Mouse (Mus musculus): ENCODE data around the gene Pcbp4. TPM values are rescaled to one million over a fixed set of nuclear protein-coding genes. Genes with fewer than 3 reads are reported as not detected.

Pcbp4 gene
- polyA plus RNA-seq, 1 experiment from 2014 or later: 32.6 TPM

- Histone ChIP-seq H3K27me3 (replicated peaks; ENCODE audit: control insufficient read depth, insufficient read depth, low read length) (peaks cover 4% of the 10 kb centered on the region; the same call in 1 of the 2 replicates), H3K4me2 (ENCODE audit: low read depth, low read length) (no peak overlapping the region), H3K4me1 (ENCODE audit: control insufficient read depth, insufficient read depth, low read length) (peaks cover 20% of the 10 kb centered on the region), H3K4me3 (ENCODE audit: low read length) (no peak overlapping the region), H3K9ac (ENCODE audit: low read depth, low read length) (no peak overlapping the region), H3K27ac (ENCODE audit: low read length) (no peak overlapping the region), H3K9me3 (ENCODE audit: control insufficient read depth, low read length) (no peaks in the 10 kb centered on the region), H3K36me3 (ENCODE audit: control insufficient read depth, insufficient read depth, low read length) (no peaks in the 10 kb centered on the region)
- 89% methylated on average over 6 of the region's 6 CpGs for WGBS
- no peak for ATAC-seq
Measured at GRCm38 (mm10) chr9:106416826-106417225, 36.3 kb upstream of the Pcbp4 start.

- Histone ChIP-seq H3K27me3 (replicated peaks; ENCODE audit: control insufficient read depth, insufficient read depth, low read length) (peaks cover 4% of the 10 kb centered on the region; the same call in 1 of the 2 replicates), H3K4me1 (ENCODE audit: control insufficient read depth, insufficient read depth, low read length) (peaks cover 20% of the 10 kb centered on the region), H3K4me2 (ENCODE audit: low read depth, low read length) (peak overlapping the region; percentile 58), H3K27ac (ENCODE audit: low read length) (no peak overlapping the region; the same call in 1 of the 2 replicates), H3K36me3 (ENCODE audit: control insufficient read depth, insufficient read depth, low read length) (no peaks in the 10 kb centered on the region), H3K9ac (ENCODE audit: low read depth, low read length) (peak overlapping the region; percentile 56), H3K4me3 (ENCODE audit: low read length) (peak overlapping the region; percentile 34), H3K9me3 (ENCODE audit: control insufficient read depth, low read length) (no peaks in the 10 kb centered on the region)
- WGBS: 17% methylated on average over 29 of the region's 29 CpGs
- peak; percentile 52 for ATAC-seq
Measured at GRCm38 (mm10) chr9:106417841-106418625, 35.1 kb upstream of the Pcbp4 start.

GRCm38 (mm10) chr9:106420608-106421007, 32.5 kb upstream of the Pcbp4 start:
- Histone ChIP-seq H3K27ac (ENCODE audit: low read length) (no peak overlapping the region), H3K9me3 (ENCODE audit: control insufficient read depth, low read length) (no peaks in the 10 kb centered on the region), H3K36me3 (ENCODE audit: control insufficient read depth, insufficient read depth, low read length) (no peaks in the 10 kb centered on the region), H3K4me1 (ENCODE audit: control insufficient read depth, insufficient read depth, low read length) (peaks cover 20% of the 10 kb centered on the region), H3K27me3 (replicated peaks; ENCODE audit: control insufficient read depth, insufficient read depth, low read length) (peaks cover 4% of the 10 kb centered on the region; the same call in 1 of the 2 replicates), H3K9ac (ENCODE audit: low read depth, low read length) (no peak overlapping the region), H3K4me3 (ENCODE audit: low read length) (no peak overlapping the region), H3K4me2 (ENCODE audit: low read depth, low read length) (no peak overlapping the region)
- ATAC-seq: no peak; the same call in 1 of the 2 replicates
- 0% methylated on average over 2 of the region's 2 CpGs for WGBS

- ATAC-seq: peak; percentile 15; the same call in 1 of the 2 replicates
- H3K4me3 ChIP-seq (ENCODE audit: low read length): no peak overlapping the region
- H3K27ac ChIP-seq (ENCODE audit: low read length): no peak overlapping the region
- 13% methylated on average over 18 of the region's 18 CpGs for WGBS
- peaks cover 20% of the 10 kb centered on the region for H3K4me1 ChIP-seq (ENCODE audit: control insufficient read depth, insufficient read depth, low read length)
- no peaks in the 10 kb centered on the region for H3K9me3 ChIP-seq (ENCODE audit: control insufficient read depth, low read length)
- peak overlapping the region; percentile 39; the same call in 1 of the 2 replicates for H3K9ac ChIP-seq (ENCODE audit: low read depth, low read length)
- peak overlapping the region; percentile 24; the same call in 1 of the 2 replicates for H3K4me2 ChIP-seq (ENCODE audit: low read depth, low read length)
- peaks cover 4% of the 10 kb centered on the region; the same call in 1 of the 2 replicates for H3K27me3 ChIP-seq (replicated peaks; ENCODE audit: control insufficient read depth, insufficient read depth, low read length)
- no peaks in the 10 kb centered on the region for H3K36me3 ChIP-seq (ENCODE audit: control insufficient read depth, insufficient read depth, low read length)
Measured at GRCm38 (mm10) chr9:106421033-106421864, 31.8 kb upstream of the Pcbp4 start.

GRCm38 (mm10) chr9:106421865-106422160, 31.3 kb upstream of the Pcbp4 start:
- Histone ChIP-seq H3K27ac (ENCODE audit: low read length) (no peak overlapping the region), H3K4me1 (ENCODE audit: control insufficient read depth, insufficient read depth, low read length) (peaks cover 20% of the 10 kb centered on the region)
- peak; percentile 77 for ATAC-seq

GRCm38 (mm10) chr9:106428719-106429220, 24.3 kb upstream of the Pcbp4 start:
- 13% methylated on average over 11 of the region's 11 CpGs for WGBS

More at GRCm38 (mm10) chr9:106421865-106422160, 31.3 kb upstream of the Pcbp4 start:
- Histone ChIP-seq H3K27me3 (replicated peaks; ENCODE audit: control insufficient read depth, insufficient read depth, low read length) (peaks cover 4% of the 10 kb centered on the region; the same call in 1 of the 2 replicates), H3K9me3 (ENCODE audit: control insufficient read depth, low read length) (no peaks in the 10 kb centered on the region), H3K4me2 (ENCODE audit: low read depth, low read length) (peak overlapping the region; percentile 24; the same call in 1 of the 2 replicates), H3K4me3 (ENCODE audit: low read length) (no peak overlapping the region), H3K36me3 (ENCODE audit: control insufficient read depth, insufficient read depth, low read length) (no peaks in the 10 kb centered on the region), H3K9ac (ENCODE audit: low read depth, low read length) (0 out of 2 replicates have a peak overlapping the region, but pooled peaks have one; percentile 39)
- WGBS: 0% methylated on average over 3 of the region's 3 CpGs

GRCm38 (mm10) chr9:106429221-106430014, 23.7 kb upstream of the Pcbp4 start, which contains the start of gene Rpl29:
Gene Rpl29, plus strand, starts transcription at chr9:106429454.
- ATAC-seq: peak; percentile 87
- Histone ChIP-seq H3K9me3 (ENCODE audit: control insufficient read depth, low read length) (no peaks in the 10 kb centered on the region), H3K4me3 (ENCODE audit: low read length) (peak within 1 kb of the TSS; percentile 89), H3K36me3 (ENCODE audit: control insufficient read depth, insufficient read depth, low read length) (0 out of 2 replicates have a peak, but pooled peaks cover 8% of the 10 kb centered on the region), H3K9ac (ENCODE audit: low read depth, low read length) (peak within 1 kb of the TSS; percentile 96), H3K27me3 (replicated peaks; ENCODE audit: control insufficient read depth, insufficient read depth, low read length) (no peaks in the 10 kb centered on the region), H3K4me1 (ENCODE audit: control insufficient read depth, insufficient read depth, low read length) (peaks cover 30% of the 10 kb centered on the region), H3K4me2 (ENCODE audit: low read depth, low read length) (peak within 1 kb of the TSS; percentile 82), H3K27ac (ENCODE audit: low read length) (peak within 1 kb of the TSS; percentile 96)
- under 1% methylated on average over 55 of the region's 55 CpGs for WGBS

More at GRCm38 (mm10) chr9:106428719-106429220, 24.3 kb upstream of the Pcbp4 start:
- 0 out of 2 replicates have a peak, but pooled peaks cover 8% of the 10 kb centered on the region for H3K36me3 ChIP-seq (ENCODE audit: control insufficient read depth, insufficient read depth, low read length)
- no peaks in the 10 kb centered on the region for H3K27me3 ChIP-seq (replicated peaks; ENCODE audit: control insufficient read depth, insufficient read depth, low read length)
- H3K27ac ChIP-seq (ENCODE audit: low read length): peak overlapping the region; percentile 96
- H3K9me3 ChIP-seq (ENCODE audit: control insufficient read depth, low read length): no peaks in the 10 kb centered on the region
- peak; percentile 41; the same call in 1 of the 2 replicates for ATAC-seq
- H3K4me3 ChIP-seq (ENCODE audit: low read length): peak overlapping the region; percentile 89
- peak overlapping the region; percentile 82 for H3K4me2 ChIP-seq (ENCODE audit: low read depth, low read length)
- peak overlapping the region; percentile 77 for H3K9ac ChIP-seq (ENCODE audit: low read depth, low read length)
- H3K4me1 ChIP-seq (ENCODE audit: control insufficient read depth, insufficient read depth, low read length): peaks cover 30% of the 10 kb centered on the region

GRCm38 (mm10) chr9:106430015-106430264, 23.2 kb upstream of the Pcbp4 start:
- H3K27ac ChIP-seq (ENCODE audit: low read length): peak overlapping the region; percentile 82
- H3K9me3 ChIP-seq (ENCODE audit: control insufficient read depth, low read length): no peaks in the 10 kb centered on the region
- H3K36me3 ChIP-seq (ENCODE audit: control insufficient read depth, insufficient read depth, low read length): 0 out of 2 replicates have a peak, but pooled peaks cover 8% of the 10 kb centered on the region
- peak overlapping the region; percentile 96 for H3K9ac ChIP-seq (ENCODE audit: low read depth, low read length)
- peak overlapping the region; percentile 82 for H3K4me2 ChIP-seq (ENCODE audit: low read depth, low read length)
- peak overlapping the region; percentile 89 for H3K4me3 ChIP-seq (ENCODE audit: low read length)
- ATAC-seq: no peak
- 1% methylated on average over 4 of the region's 4 CpGs for WGBS
- peaks cover 30% of the 10 kb centered on the region for H3K4me1 ChIP-seq (ENCODE audit: control insufficient read depth, insufficient read depth, low read length)
- H3K27me3 ChIP-seq (replicated peaks; ENCODE audit: control insufficient read depth, insufficient read depth, low read length): no peaks in the 10 kb centered on the region

Data from intestine, embryonic 16.5 days (tissue).